21 mouse cellular contexts compared by ENCODE assay signal in genomic region chr4:103685136-103685535, GRCm38 (mm10).
DNase-seq lines count a peak whose midpoint lies in the region; ATAC-seq and TF ChIP-seq lines count a peak whose summit lies in the region.
"Had no signal": no experiment of that assay in that cellular context is flagged by ENCODE, and none has a peak within 500 bp of the region (broad histone marks: within the 10 kb centered on the region; RNA-seq: fewer than 3 reads in every experiment).

No protein-coding gene starts in this region.

- DNase-seq in heart, adult 11 months = peak; percentile 45
- no peak for DNase-seq in heart, adult 9 months (ENCODE audit: low spot score in 2 of 2)
- peak; percentile 3 for DNase-seq in retina, adult 2 months (ENCODE audit: low read depth, low spot score)
- no peak for DNase-seq in retina, embryonic 14.5 days (ENCODE audit: low spot score)
- DNase-seq in cerebellum, adult 2 months = peak; percentile 73 to 88
- DNase-seq in cerebellum, postnatal 36 days = peak; percentile 74 to 75
- DNase-seq in adrenal gland, postnatal 25 days = no peak
- DNase-seq: adrenal gland, adult 2 months; B cell, adult 2 months; heart, postnatal 14 days; liver; lung, postnatal 10 days; right cerebral cortex, postnatal 4 days had no signal

- 12% methylated on average over 4 of the region's 4 CpGs for WGBS in cerebellum, adult 2 months

- no peak overlapping the region for H3K27ac ChIP-seq in cerebellum, adult 2 months (ENCODE audit: insufficient read depth, low read length)
- H3K27ac ChIP-seq: forebrain, embryonic 12.5 days; hindbrain, embryonic 14.5 days; midbrain, embryonic 13.5 days; stomach, postnatal 0 days had no signal

- no peak for ATAC-seq in activated CD4-positive, CD25-positive, alpha-beta regulatory T cell, adult 4 months
- ATAC-seq: intestine, embryonic 16.5 days; midbrain, embryonic 13.5 days had no signal

- TF ChIP-seq CTCF in cerebellum, adult 2 months (IDR thresholded peaks at IDR 0.05; ENCODE audit: borderline replicate concordance, insufficient read depth, low read depth, low read length) = no peak

- H3K4me3 ChIP-seq in cerebellum, adult 2 months (replicated peaks; ENCODE audit: insufficient read depth, low read depth, low read length) = no peak overlapping the region
- H3K4me3 ChIP-seq: forebrain, embryonic 12.5 days; heart, embryonic 12.5 days; midbrain, embryonic 13.5 days; myocyte had no signal

- H3K4me1 ChIP-seq in cerebellum, adult 2 months (ENCODE audit: control insufficient read depth, insufficient read depth, low read length) = no peaks in the 10 kb centered on the region
- H3K4me1 ChIP-seq: forebrain, embryonic 12.5 days; heart, embryonic 12.5 days; midbrain, embryonic 13.5 days had no signal

- H3K27me3 ChIP-seq in cerebellum, adult 2 months (ENCODE audit: control insufficient read depth, insufficient read depth, low read length) = no peaks in the 10 kb centered on the region
- H3K27me3 ChIP-seq: forebrain, embryonic 12.5 days; heart, embryonic 12.5 days; midbrain, embryonic 13.5 days had no signal

- TF ChIP-seq POLR2A in cerebellum, adult 2 months (IDR thresholded peaks at IDR 0.05; ENCODE audit: borderline replicate concordance, insufficient read depth, low read length) = no peak

Comparison
In these comparisons a context has a peak if more than half of its experiments do, and no peak if none do; other contexts are left out.
1. DNase-seq: peak in heart, adult 11 months (single experiment), retina, adult 2 months (single experiment), cerebellum, adult 2 months (2 of 2) and cerebellum, postnatal 36 days (2 of 2); none in heart, adult 9 months (0 of 2), retina, embryonic 14.5 days (single experiment) and adrenal gland, postnatal 25 days (single experiment).